Mouse (Mus musculus): Measurements from ENCODE around the gene Sec23ip.

- no peak for TF ChIP-seq POLR2A (IDR thresholded peaks at IDR 0.05; ENCODE audit: borderline replicate concordance, extremely low read depth, low read depth, low read length)
- TF ChIP-seq CTCF (IDR thresholded peaks at IDR 0.05; ENCODE audit: insufficient read depth, low read length): no peak
Observed at GRCm38 (mm10) chr7:128748758-128749157, 4.0 kb downstream of the Sec23ip start.
